Mouse (Mus musculus) embryonic facial prominence, embryonic 15.5 days (tissue): ENCODE results near the gene Slc24a1. TPM values are rescaled to one million over a fixed set of nuclear protein-coding genes. Genes with fewer than 3 reads are reported as not detected.

ENCODE experiments used
- ATAC-seq: fragments of 200-750 bp; cut with Nextera tagmentation; 2 replicates; pipeline ENCODE4 v1.8.0; 2017; ENCODE audit warnings: low read depth, moderate TSS enrichment; ENCODE audit not compliant: insufficient number of reproducible peaks, low FRiP score, low TSS enrichment
- H3K27ac ChIP-seq: fragments of 300-500 bp; sonication (generic); replicated peaks from 2 replicates; pipeline ENCODE4 v1.5.1; 2015; ENCODE audit warnings: mild to moderate bottlenecking, inconsistent platforms
- H3K27me3 ChIP-seq: fragments of 300-500 bp; sonication (generic); 2 replicates; pipeline ENCODE4 v1.6.1; 2015; ENCODE audit warnings: inconsistent platforms
- H3K36me3 ChIP-seq: fragments of 300-500 bp; sonication (generic); 2 replicates; pipeline ENCODE4 v1.6.1; 2015; ENCODE audit warnings: mild to moderate bottlenecking, inconsistent platforms
- H3K4me1 ChIP-seq: fragments of 300-500 bp; sonication (generic); 2 replicates; pipeline ENCODE4 v1.6.1; 2015; ENCODE audit warnings: inconsistent platforms
- H3K4me2 ChIP-seq: fragments of 300-500 bp; sonication (generic); replicated peaks from 2 replicates; pipeline ENCODE4 v1.6.1; 2015; ENCODE audit warnings: mild to moderate bottlenecking, inconsistent platforms
- H3K4me3 ChIP-seq: fragments of 300-500 bp; sonication (generic); replicated peaks from 2 replicates; pipeline ENCODE4 v1.5.1; 2015; ENCODE audit warnings: mild to moderate bottlenecking, inconsistent platforms
- H3K9ac ChIP-seq: fragments of 300-500 bp; sonication (generic); 2 replicates; pipeline ENCODE4 v1.6.1; 2015; ENCODE audit warnings: inconsistent platforms
- H3K9me3 ChIP-seq: fragments of 300-500 bp; sonication (generic); replicated peaks from 2 replicates; pipeline ENCODE4 v1.6.1; 2016; ENCODE audit warnings: inconsistent platforms
- WGBS: fragments of 180-500 bp; shearing (Covaris S2); methylation state at CpG from one replicate; pipeline ENCODE4 v1.1.7; 2015; 5-methylcytosine and 5-hydroxymethylcytosine counted together
- microRNA-seq: library from miRNA; unstranded; fragments of <30 nt; microRNA quantifications from one replicate; pipeline ENCODE4, GENCODE M21; 2016; ENCODE audit warnings: borderline number of aligned reads
- polyA plus RNA-seq: library from polyadenylated mRNA; unstranded; fragments of >200 nt; fragmentation: Nextera tagmentation; extraction: Ambion mirVana; gene quantifications from 2 replicates; pipeline ENCODE4 v1.2.1, GENCODE M21; 2015

Gene Slc24a1
- polyA plus RNA-seq, 1 experiment from 2014 or later, result 0.12 TPM

GRCm38 (mm10) chr9:64907441-64907840, 44.0 kb downstream of the Slc24a1 start:
- Histone ChIP-seq H3K4me2 (no peak overlapping the region), H3K4me1 (no peaks in the 10 kb centered on the region), H3K9me3 (no peaks in the 10 kb centered on the region), H3K36me3 (peaks cover 17% of the 10 kb centered on the region), H3K9ac (no peak overlapping the region), H3K4me3 (no peak overlapping the region), H3K27me3 (no peaks in the 10 kb centered on the region), H3K27ac (no peak overlapping the region)
- 91% methylated on average over 3 of the region's 3 CpGs for WGBS
- ATAC-seq, result no peak

GRCm38 (mm10) chr9:64904917-64905640, 46.3 kb downstream of the Slc24a1 start:
- H3K9me3 ChIP-seq, result no peaks in the 10 kb centered on the region
- WGBS, result 82% methylated on average over 14 of the region's 14 CpGs
- no peak overlapping the region for H3K4me3 ChIP-seq
- H3K36me3 ChIP-seq, result peaks cover 12% of the 10 kb centered on the region
- no peak overlapping the region for H3K27ac ChIP-seq
- H3K27me3 ChIP-seq, result no peaks in the 10 kb centered on the region
- H3K4me2 ChIP-seq, result no peak overlapping the region
- H3K4me1 ChIP-seq, result no peaks in the 10 kb centered on the region
- no peak overlapping the region for H3K9ac ChIP-seq
- ATAC-seq, result no peak

DNA sequence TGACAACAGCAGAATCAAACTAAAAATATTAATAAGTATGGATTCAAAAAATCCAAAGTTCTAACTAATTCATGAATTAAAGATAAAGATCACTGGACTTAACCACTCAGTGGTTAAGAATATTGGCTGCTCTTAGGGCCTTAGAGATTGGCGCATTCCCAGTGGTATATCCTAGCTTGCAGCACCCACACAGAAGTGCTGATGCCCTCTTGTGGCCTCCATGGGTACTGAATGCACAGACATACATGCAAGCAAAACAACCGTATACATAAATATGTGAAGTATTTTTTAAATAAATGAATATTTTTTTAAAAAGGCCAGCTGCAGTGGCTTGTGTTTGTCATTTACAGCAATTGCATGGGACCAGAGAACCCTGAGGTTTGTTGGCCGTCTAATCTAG, 48.0 kb downstream of the Slc24a1 start:
- H3K4me2 ChIP-seq, result no peak overlapping the region
- WGBS, result 51% methylated on average over 3 of the region's 3 CpGs

GRCm38 (mm10) chr9:64902866-64903265, 48.5 kb downstream of the Slc24a1 start:
- ATAC-seq, result no peak
- Histone ChIP-seq H3K9ac (no peak overlapping the region), H3K4me1 (no peaks in the 10 kb centered on the region), H3K27me3 (no peaks in the 10 kb centered on the region), H3K4me2 (no peak overlapping the region), H3K36me3 (peaks cover 23% of the 10 kb centered on the region), H3K4me3 (no peak overlapping the region), H3K9me3 (no peaks in the 10 kb centered on the region), H3K27ac (no peak overlapping the region; the same call in 1 of the 2 replicates)
- 39% methylated on average over 4 of the region's 4 CpGs for WGBS

More for the DNA sequence above, 48.0 kb downstream of the Slc24a1 start:
- Histone ChIP-seq H3K27ac (no peak overlapping the region), H3K4me1 (no peaks in the 10 kb centered on the region), H3K4me3 (no peak overlapping the region), H3K27me3 (no peaks in the 10 kb centered on the region), H3K9ac (no peak overlapping the region), H3K9me3 (no peaks in the 10 kb centered on the region), H3K36me3 (peaks cover 18% of the 10 kb centered on the region)
- no peak for ATAC-seq

GRCm38 (mm10) chr9:64896605-64897004, 54.8 kb downstream of the Slc24a1 start:
- H3K9ac ChIP-seq, result no peak overlapping the region
- no peaks in the 10 kb centered on the region for H3K27me3 ChIP-seq
- H3K36me3 ChIP-seq, result peaks cover 39% of the 10 kb centered on the region
- ATAC-seq, result no peak
- H3K27ac ChIP-seq, result no peak overlapping the region
- H3K9me3 ChIP-seq, result no peaks in the 10 kb centered on the region
- no peaks in the 10 kb centered on the region for H3K4me1 ChIP-seq
- H3K4me2 ChIP-seq, result no peak overlapping the region
- H3K4me3 ChIP-seq, result no peak overlapping the region
- WGBS, result 76% methylated on average over 10 of the region's 10 CpGs

GRCm38 (mm10) chr9:64886008-64886407, 65.4 kb downstream of the Slc24a1 start:
- H3K4me1 ChIP-seq, result no peaks in the 10 kb centered on the region
- no peaks in the 10 kb centered on the region for H3K9me3 ChIP-seq
- H3K36me3 ChIP-seq, result no peaks in the 10 kb centered on the region; the same call in 1 of the 2 replicates
- no peaks in the 10 kb centered on the region for H3K27me3 ChIP-seq
- WGBS, result 72% methylated on average over 5 of the region's 5 CpGs
- no peak overlapping the region for H3K27ac ChIP-seq
- H3K4me2 ChIP-seq, result no peak overlapping the region
- H3K4me3 ChIP-seq, result no peak overlapping the region
- no peak overlapping the region for H3K9ac ChIP-seq
- no peak for ATAC-seq

Small RNAs within 50 kb of the gene (microRNA-seq; reads per million reads assigned to microRNA genes)
- not detected for gene Gm25640

Other genes starting within 250 kb of the Slc24a1 start
- 388 and 415 TPM in 2 replicates for gene Rab11a, start 213.8 kb downstream of the Slc24a1 start, polyA plus RNA-seq
- 7.2 and 8.5 TPM in 2 replicates for gene Dennd4a, start 140.3 kb downstream of the Slc24a1 start, polyA plus RNA-seq
- 44.5 and 45.2 TPM in 2 replicates for gene Ints14, start 9.3 kb upstream of the Slc24a1 start, polyA plus RNA-seq
- 77.5 and 78.5 TPM in 2 replicates for gene Hacd3, start 70.1 kb upstream of the Slc24a1 start, polyA plus RNA-seq
- 34.3 and 35.0 TPM in 2 replicates for gene Dpp8, start 80.8 kb upstream of the Slc24a1 start, polyA plus RNA-seq
- 38.1 and 38.4 TPM in 2 replicates for gene Igdcc4, start 149.9 kb upstream of the Slc24a1 start, polyA plus RNA-seq
- 1.5 and 2.3 TPM in 2 replicates for gene Igdcc3, start 189.6 kb upstream of the Slc24a1 start, polyA plus RNA-seq
- 7.5 and 8.9 TPM in 2 replicates for gene Parp16, start 243.7 kb upstream of the Slc24a1 start, polyA plus RNA-seq